Mouse (Mus musculus): ENCODE measurements around the gene Hmgn2. TPM values are rescaled to one million over a fixed set of nuclear protein-coding genes. Genes with fewer than 3 reads are reported as not detected.
"Not testable (repeated sequence)": the region's sequence is repeated elsewhere in the genome, so short reads cannot be mapped to it uniquely, and the experiment has no call there.

The Hmgn2 gene
- polyA plus RNA-seq, 1 experiment, result 327 TPM

- Histone ChIP-seq H3K27ac (ENCODE audit: insufficient read depth, low read depth, low read length) (no peak overlapping the region), H3K4me1 (ENCODE audit: control insufficient read depth, insufficient read depth, low read length) (no peaks in the 10 kb centered on the region), H3K4me3 (ENCODE audit: insufficient read depth, low read depth, low read length) (no peak overlapping the region)
- TF ChIP-seq CTCF (IDR thresholded peaks at IDR 0.05; ENCODE audit: insufficient read depth, low read depth, low read length) (no peak), POLR2A (IDR thresholded peaks at IDR 0.05; ENCODE audit: insufficient read depth, low read depth, low read length) (no peak)
- 64% methylated on average over 2 of the region's 2 CpGs for WGBS
Observed at GRCm38 (mm10) chr4:133938077-133938476, 30.4 kb downstream of the Hmgn2 start.

- H3K27ac ChIP-seq (ENCODE audit: insufficient read depth, low read depth, low read length), result no peak overlapping the region
- TF ChIP-seq CTCF (IDR thresholded peaks at IDR 0.05; ENCODE audit: insufficient read depth, low read depth, low read length), result no peak; the same call in 1 of the 2 replicates
- TF ChIP-seq POLR2A (IDR thresholded peaks at IDR 0.05; ENCODE audit: insufficient read depth, low read depth, low read length), result no peak
- WGBS, result 73% methylated on average over 3 of the region's 3 CpGs
- H3K4me1 ChIP-seq (ENCODE audit: control insufficient read depth, insufficient read depth, low read length), result no peaks in the 10 kb centered on the region
- H3K4me3 ChIP-seq (ENCODE audit: insufficient read depth, low read depth, low read length), result no peak overlapping the region
Observed at GRCm38 (mm10) chr4:133931785-133932184, 36.7 kb downstream of the Hmgn2 start.

GRCm38 (mm10) chr4:133931349-133931748 is 37.1 kb downstream of the Hmgn2 start:
- no peaks in the 10 kb centered on the region for H3K4me1 ChIP-seq (ENCODE audit: control insufficient read depth, insufficient read depth, low read length)
- H3K4me3 ChIP-seq (ENCODE audit: insufficient read depth, low read depth, low read length), result no peak overlapping the region
- WGBS, result 15% methylated on average over 10 of the region's 10 CpGs
- TF ChIP-seq POLR2A (IDR thresholded peaks at IDR 0.05; ENCODE audit: insufficient read depth, low read depth, low read length) (no peak), CTCF (IDR thresholded peaks at IDR 0.05; ENCODE audit: insufficient read depth, low read depth, low read length) (peak; percentile 38; the same call in 1 of the 2 replicates)
- no peak overlapping the region for H3K27ac ChIP-seq (ENCODE audit: insufficient read depth, low read depth, low read length)

- no peak for TF ChIP-seq CTCF (IDR thresholded peaks at IDR 0.05; ENCODE audit: insufficient read depth, low read depth, low read length)
- TF ChIP-seq POLR2A (IDR thresholded peaks at IDR 0.05; ENCODE audit: insufficient read depth, low read depth, low read length), result no peak
- WGBS, result 59% methylated on average over 7 of the region's 7 CpGs
- no peaks in the 10 kb centered on the region for H3K4me1 ChIP-seq (ENCODE audit: control insufficient read depth, insufficient read depth, low read length)
- no peak overlapping the region for H3K27ac ChIP-seq (ENCODE audit: insufficient read depth, low read depth, low read length)
- H3K4me3 ChIP-seq (ENCODE audit: insufficient read depth, low read depth, low read length), result no peak overlapping the region
Observed at GRCm38 (mm10) chr4:133929278-133929670, 39.2 kb downstream of the Hmgn2 start.

- H3K27ac ChIP-seq (ENCODE audit: insufficient read depth, low read depth, low read length), result no peak overlapping the region
- no peaks in the 10 kb centered on the region for H3K4me1 ChIP-seq (ENCODE audit: control insufficient read depth, insufficient read depth, low read length)
- TF ChIP-seq CTCF (IDR thresholded peaks at IDR 0.05; ENCODE audit: insufficient read depth, low read depth, low read length), result no peak
- no peak for TF ChIP-seq POLR2A (IDR thresholded peaks at IDR 0.05; ENCODE audit: insufficient read depth, low read depth, low read length)
- WGBS, result 75% methylated on average over 15 of the region's 15 CpGs
- no peak overlapping the region for H3K4me3 ChIP-seq (ENCODE audit: insufficient read depth, low read depth, low read length)
Observed at GRCm38 (mm10) chr4:133928576-133929277, 39.7 kb downstream of the Hmgn2 start.

GRCm38 (mm10) chr4:133925204-133925603 is 43.2 kb downstream of the Hmgn2 start:
- no peak overlapping the region for H3K27ac ChIP-seq (ENCODE audit: insufficient read depth, low read depth, low read length)
- H3K4me3 ChIP-seq (ENCODE audit: insufficient read depth, low read depth, low read length), result no peak overlapping the region
- WGBS, result 88% methylated on average over 4 of the region's 4 CpGs
- TF ChIP-seq POLR2A (IDR thresholded peaks at IDR 0.05; ENCODE audit: insufficient read depth, low read depth, low read length), result no peak
- TF ChIP-seq CTCF (IDR thresholded peaks at IDR 0.05; ENCODE audit: insufficient read depth, low read depth, low read length), result no peak
- H3K4me1 ChIP-seq (ENCODE audit: control insufficient read depth, insufficient read depth, low read length), result no peaks in the 10 kb centered on the region

- H3K4me3 ChIP-seq (ENCODE audit: insufficient read depth, low read depth, low read length), result no peak overlapping the region
- no peak overlapping the region for H3K27ac ChIP-seq (ENCODE audit: insufficient read depth, low read depth, low read length)
- no peak for TF ChIP-seq CTCF (IDR thresholded peaks at IDR 0.05; ENCODE audit: insufficient read depth, low read depth, low read length)
- TF ChIP-seq POLR2A (IDR thresholded peaks at IDR 0.05; ENCODE audit: insufficient read depth, low read depth, low read length), result no peak
- no peaks in the 10 kb centered on the region for H3K4me1 ChIP-seq (ENCODE audit: control insufficient read depth, insufficient read depth, low read length)
- WGBS, result 92% methylated on average over 5 of the region's 5 CpGs
Observed at GRCm38 (mm10) chr4:133923743-133924142, 44.7 kb downstream of the Hmgn2 start.

GRCm38 (mm10) chr4:133918093-133918825 is 50.2 kb downstream of the Hmgn2 start:
- 91% methylated on average over 23 of the region's 23 CpGs for WGBS
- H3K4me3 ChIP-seq (ENCODE audit: insufficient read depth, low read depth, low read length); H3K4me1 ChIP-seq (ENCODE audit: control insufficient read depth, insufficient read depth, low read length); H3K27ac ChIP-seq (ENCODE audit: insufficient read depth, low read depth, low read length): not testable (repeated sequence)

Other genes with a start within 250 kb of the Hmgn2 start
- gene Arid1a, start 211.9 kb downstream of the Hmgn2 start, polyA plus RNA-seq (2012; ENCODE audit: insufficient read depth, insufficient read length, low replicate concordance, missing spikeins), result 655 TPM in 1 of 2 replicates, not detected in the other
- not detected in 2 replicates for gene Rps6ka1, start 80.9 kb downstream of the Hmgn2 start, polyA plus RNA-seq (2012; ENCODE audit: insufficient read depth, insufficient read length, low replicate concordance, missing spikeins)
- gene Dhdds, start 32.3 kb upstream of the Hmgn2 start, polyA plus RNA-seq (2012; ENCODE audit: insufficient read depth, insufficient read length, low replicate concordance, missing spikeins), result 229 TPM in 1 of 2 replicates, not detected in the other
- gene Lin28a, start 50.2 kb upstream of the Hmgn2 start, polyA plus RNA-seq (2012; ENCODE audit: insufficient read depth, insufficient read length, low replicate concordance, missing spikeins), result not detected in 2 replicates
- gene Zfp683, start 85.2 kb upstream of the Hmgn2 start, polyA plus RNA-seq (2012; ENCODE audit: insufficient read depth, insufficient read length, low replicate concordance, missing spikeins), result not detected in 2 replicates
- not detected in 2 replicates for gene Crybg2, start 92.2 kb upstream of the Hmgn2 start, polyA plus RNA-seq (2012; ENCODE audit: insufficient read depth, insufficient read length, low replicate concordance, missing spikeins)
- not detected in 2 replicates for gene Cd52, start 126.4 kb upstream of the Hmgn2 start, polyA plus RNA-seq (2012; ENCODE audit: insufficient read depth, insufficient read length, low replicate concordance, missing spikeins)
- not detected in 2 replicates for gene Ubxn11, start 133.9 kb upstream of the Hmgn2 start, polyA plus RNA-seq (2012; ENCODE audit: insufficient read depth, insufficient read length, low replicate concordance, missing spikeins)
- gene Sh3bgrl3, start 160.1 kb upstream of the Hmgn2 start, polyA plus RNA-seq (2012; ENCODE audit: insufficient read depth, insufficient read length, low replicate concordance, missing spikeins), result 1,207 TPM in 1 of 2 replicates, not detected in the other
- gene Cep85, start 218.5 kb upstream of the Hmgn2 start, polyA plus RNA-seq (2012; ENCODE audit: insufficient read depth, insufficient read length, low replicate concordance, missing spikeins), result 428 TPM in 1 of 2 replicates, not detected in the other
- gene Gm7534, start 234.4 kb upstream of the Hmgn2 start, polyA plus RNA-seq (2012; ENCODE audit: insufficient read depth, insufficient read length, low replicate concordance, missing spikeins), result not detected in 2 replicates